Mouse (Mus musculus): Measurements from ENCODE around the gene Rnf145. TPM values are rescaled to one million over a fixed set of nuclear protein-coding genes. Genes with fewer than 3 reads are reported as not detected.

Rnf145 gene
- polyA plus RNA-seq, 1 experiment from 2014 or later, result 123 TPM

DNA sequence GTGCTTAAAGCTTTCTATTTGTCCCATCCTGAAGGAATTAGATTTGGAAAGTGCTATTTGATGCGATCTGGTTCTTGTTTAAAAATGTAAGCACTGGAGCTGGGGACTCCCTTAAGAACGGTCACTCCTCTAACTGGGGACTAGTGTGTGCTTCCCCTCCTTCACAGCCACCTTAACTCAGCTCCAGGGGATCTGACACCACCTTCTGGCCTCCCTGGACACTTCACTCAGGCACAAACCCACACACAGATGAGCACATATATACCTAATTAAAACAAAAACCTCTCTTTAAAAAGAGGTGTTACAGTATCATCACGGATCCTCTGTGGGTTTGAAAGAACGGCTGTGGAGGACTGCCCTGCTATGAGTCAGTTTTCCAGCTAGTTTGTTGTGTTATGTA lies 23.0 kb downstream of the Rnf145 start:
- Histone ChIP-seq H3K9ac (no peak overlapping the region), H3K36me3 (replicated peaks) (peaks cover 9% of the 10 kb centered on the region; the same call in 1 of the 2 replicates), H3K27ac (no peak overlapping the region), H3K4me2 (no peak overlapping the region), H3K4me1 (peaks cover 5% of the 10 kb centered on the region; the same call in 1 of the 2 replicates), H3K4me3 (no peak overlapping the region), H3K9me3 (no peaks in the 10 kb centered on the region), H3K27me3 (replicated peaks) (no peaks in the 10 kb centered on the region)
- no peak for ATAC-seq (replicated peaks)
- WGBS, result 87% methylated on average over 4 of the region's 4 CpGs

DNA sequence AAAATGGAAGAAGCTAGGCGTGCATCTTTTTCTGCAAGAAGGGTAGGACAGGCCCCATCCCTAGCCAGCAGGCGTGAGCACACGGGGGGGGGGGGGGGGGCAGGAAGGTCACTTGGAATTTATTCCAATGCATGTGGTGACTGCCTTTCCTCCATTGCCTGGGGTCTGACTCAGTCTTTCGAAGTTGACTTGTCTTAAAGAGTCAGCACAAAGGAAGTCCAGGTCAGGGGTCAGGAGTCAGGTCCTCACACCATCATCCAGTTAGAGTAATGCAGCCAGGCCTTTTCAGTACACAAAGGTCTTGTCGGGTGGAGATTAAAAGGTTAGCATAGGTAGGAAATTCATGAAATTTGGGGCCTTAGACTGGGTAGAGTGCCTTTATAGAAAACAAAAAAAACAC lies 24.8 kb downstream of the Rnf145 start:
- Histone ChIP-seq H3K27me3 (replicated peaks) (no peaks in the 10 kb centered on the region), H3K4me2 (no peak overlapping the region), H3K4me3 (no peak overlapping the region), H3K9me3 (no peaks in the 10 kb centered on the region), H3K9ac (no peak overlapping the region), H3K27ac (no peak overlapping the region), H3K4me1 (peaks cover 5% of the 10 kb centered on the region; the same call in 1 of the 2 replicates), H3K36me3 (replicated peaks) (peaks cover 11% of the 10 kb centered on the region; the same call in 1 of the 2 replicates)
- no peak for ATAC-seq (replicated peaks)
- WGBS, result 65% methylated on average over 5 of the region's 5 CpGs

DNA sequence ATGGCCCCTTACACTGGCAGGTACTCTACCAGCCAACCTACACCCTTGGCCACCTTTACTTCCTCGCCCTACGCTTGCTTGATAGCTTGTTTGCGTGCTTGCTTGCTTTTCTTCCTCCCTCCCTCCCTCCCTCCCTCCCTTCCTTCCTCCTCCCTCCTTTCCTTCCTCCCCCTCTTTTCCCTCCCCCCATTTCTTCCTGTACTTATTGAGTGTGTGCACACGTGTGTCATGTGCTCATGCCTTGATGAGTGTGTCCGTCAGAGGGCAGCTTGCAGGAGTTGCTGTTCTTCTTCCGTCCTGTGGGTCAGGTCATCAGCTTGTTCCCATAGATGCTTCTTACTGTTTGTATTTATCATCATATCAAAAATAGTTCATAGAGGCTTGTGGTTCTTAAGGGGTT lies 25.2 kb downstream of the Rnf145 start:
- ATAC-seq (replicated peaks), result no peak
- Histone ChIP-seq H3K4me3 (no peak overlapping the region), H3K27ac (no peak overlapping the region), H3K9me3 (no peaks in the 10 kb centered on the region), H3K4me1 (peaks cover 5% of the 10 kb centered on the region; the same call in 1 of the 2 replicates), H3K27me3 (replicated peaks) (no peaks in the 10 kb centered on the region), H3K4me2 (no peak overlapping the region), H3K9ac (no peak overlapping the region), H3K36me3 (replicated peaks) (peaks cover 15% of the 10 kb centered on the region; the same call in 1 of the 2 replicates)
- 87% methylated on average over 6 of the region's 6 CpGs for WGBS

DNA sequence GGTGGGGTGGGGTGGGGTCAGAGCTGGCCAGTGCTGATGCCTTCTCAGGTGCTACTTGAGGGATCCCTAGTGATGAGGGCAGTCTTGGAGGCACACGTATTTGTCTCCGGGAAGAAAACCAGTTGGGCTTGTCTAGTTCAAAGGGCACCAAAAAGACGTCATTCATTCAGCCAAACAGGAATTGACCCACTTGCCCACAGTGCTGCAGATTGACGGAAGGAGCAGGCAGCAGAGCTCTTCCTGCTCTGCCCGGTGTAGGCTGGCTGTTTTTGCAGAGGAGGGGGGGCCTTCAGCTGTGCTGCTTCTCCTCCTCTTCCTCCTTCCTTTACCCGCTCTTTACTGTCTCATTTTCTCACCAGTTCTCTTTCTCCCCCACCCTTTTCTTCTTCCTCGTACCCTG lies 26.4 kb downstream of the Rnf145 start:
- ATAC-seq (replicated peaks), result no peak
- Histone ChIP-seq H3K27me3 (replicated peaks) (no peaks in the 10 kb centered on the region), H3K27ac (no peak overlapping the region), H3K4me2 (no peak overlapping the region), H3K36me3 (replicated peaks) (peaks cover 25% of the 10 kb centered on the region), H3K9ac (no peak overlapping the region), H3K9me3 (no peaks in the 10 kb centered on the region), H3K4me1 (no peaks in the 10 kb centered on the region), H3K4me3 (no peak overlapping the region)
- 74% methylated on average over 7 of the region's 7 CpGs for WGBS

DNA sequence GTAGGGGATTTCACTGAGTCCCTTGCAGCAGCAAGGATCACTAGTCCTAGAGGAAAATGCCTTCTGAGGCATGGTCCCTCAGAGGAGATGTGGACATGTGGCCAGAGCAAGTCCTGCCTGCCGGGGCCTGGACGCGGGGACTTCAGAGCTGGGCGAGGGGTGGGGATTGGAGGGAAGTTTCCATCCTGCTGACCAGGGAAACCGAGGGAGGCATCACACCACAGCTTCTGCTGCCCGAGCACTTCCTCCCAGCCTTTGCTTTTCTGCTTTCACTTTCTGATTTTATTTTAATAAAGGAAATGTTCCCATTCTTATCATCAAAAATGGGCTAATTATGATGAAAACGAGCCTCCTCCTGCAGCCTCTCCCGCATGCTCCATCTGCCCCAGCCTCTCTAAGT lies 27.5 kb downstream of the Rnf145 start:
- ATAC-seq (replicated peaks), result no peak
- Histone ChIP-seq H3K4me1 (no peaks in the 10 kb centered on the region), H3K4me2 (no peak overlapping the region), H3K36me3 (replicated peaks) (peaks cover 35% of the 10 kb centered on the region), H3K9me3 (no peaks in the 10 kb centered on the region), H3K27me3 (replicated peaks) (no peaks in the 10 kb centered on the region), H3K9ac (no peak overlapping the region), H3K4me3 (no peak overlapping the region), H3K27ac (no peak overlapping the region)
- 87% methylated on average over 8 of the region's 8 CpGs for WGBS

DNA sequence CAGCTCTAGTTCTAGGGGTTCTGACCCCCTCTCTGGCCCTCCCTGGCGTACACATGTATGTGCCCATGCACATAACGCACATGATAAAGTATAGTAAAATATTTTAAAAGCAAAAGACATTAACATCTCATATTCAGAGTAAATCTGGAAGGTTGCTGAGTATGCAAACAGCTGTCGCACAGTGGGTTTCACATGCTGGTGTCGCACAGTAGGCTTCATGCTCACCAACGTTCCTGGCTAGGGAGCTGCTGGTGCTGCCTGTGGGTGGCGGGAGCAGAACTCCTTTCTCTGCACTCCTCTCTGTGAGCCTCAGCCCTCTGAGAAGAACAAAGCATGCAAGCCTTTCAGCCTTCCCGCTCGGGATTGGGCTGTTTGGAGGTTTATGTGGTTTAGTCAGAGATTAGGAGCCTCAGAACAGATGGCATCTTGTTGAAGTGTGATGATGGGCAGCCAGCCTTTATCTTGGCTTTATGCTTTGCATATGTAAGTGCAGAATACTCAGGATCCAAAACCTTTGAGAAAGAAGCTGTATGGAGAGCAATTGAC lies 29.0 kb downstream of the Rnf145 start:
- H3K27ac ChIP-seq, result no peak overlapping the region
- H3K9ac ChIP-seq, result no peak overlapping the region
- H3K9me3 ChIP-seq, result no peaks in the 10 kb centered on the region
- no peak overlapping the region for H3K4me2 ChIP-seq
- no peak overlapping the region for H3K4me3 ChIP-seq
- H3K36me3 ChIP-seq (replicated peaks), result peaks cover 48% of the 10 kb centered on the region
- H3K4me1 ChIP-seq, result no peaks in the 10 kb centered on the region
- H3K27me3 ChIP-seq (replicated peaks), result no peaks in the 10 kb centered on the region
- no peak; the same call in 1 of the 2 replicates for ATAC-seq (replicated peaks)
- WGBS, result 55% methylated on average over 8 of the region's 8 CpGs

DNA sequence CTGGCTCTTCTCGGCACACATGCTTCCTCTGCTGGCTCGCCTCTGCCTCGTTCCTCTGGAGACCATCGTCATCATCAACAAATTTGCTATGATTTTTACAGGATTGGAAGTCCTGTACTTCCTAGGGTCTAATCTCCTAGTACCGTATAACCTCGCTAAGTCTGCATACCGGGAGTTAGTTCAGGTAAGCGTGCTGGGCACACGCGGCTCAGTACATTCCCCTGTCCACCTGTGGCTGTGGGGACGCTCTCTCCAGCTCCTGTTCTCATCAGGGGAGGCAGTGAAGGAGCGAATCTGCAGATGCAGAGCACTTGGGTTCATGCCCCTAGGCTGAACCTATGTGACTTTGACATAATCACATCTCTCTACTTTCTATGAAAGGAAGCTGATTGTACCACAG lies 30.1 kb downstream of the Rnf145 start:
- peaks cover 58% of the 10 kb centered on the region for H3K36me3 ChIP-seq (replicated peaks)

DNA sequence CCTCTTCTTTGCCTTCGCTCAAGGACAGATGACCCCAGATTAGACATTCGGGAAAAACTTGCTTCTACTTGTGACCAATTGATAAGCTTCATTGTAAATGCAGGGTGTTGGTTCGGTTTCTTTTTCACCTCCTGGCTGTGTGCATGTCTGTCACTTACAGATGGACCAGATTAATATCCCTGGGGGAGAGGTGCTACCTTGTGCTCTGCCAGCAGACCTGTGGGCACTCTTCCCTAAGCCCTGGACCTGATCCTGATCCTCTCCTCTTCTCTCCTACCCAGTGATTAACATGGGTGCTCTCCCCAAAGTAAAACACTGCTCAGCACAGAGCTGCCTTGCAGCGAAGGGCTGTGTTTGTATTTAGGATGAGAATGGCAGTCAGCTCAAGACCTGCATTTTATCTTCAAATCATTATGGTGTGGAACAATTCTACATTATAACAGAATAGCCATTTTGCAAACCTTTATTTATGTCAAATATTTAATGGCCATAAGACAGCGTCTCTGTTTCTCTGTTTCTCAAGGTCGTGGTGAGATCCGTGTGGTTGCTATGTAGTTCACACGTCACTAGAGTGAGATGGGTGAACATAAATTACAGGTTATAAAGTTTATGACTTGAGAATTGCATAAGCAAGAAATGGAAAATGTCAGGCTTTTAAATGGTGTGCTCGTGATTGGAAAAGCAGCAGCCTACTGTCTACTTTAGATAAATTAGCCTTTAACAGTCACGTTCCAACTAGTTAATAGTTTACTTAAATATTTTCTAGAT lies 30.9 kb downstream of the Rnf145 start:
- H3K9ac ChIP-seq, result no peak overlapping the region
- no peaks in the 10 kb centered on the region for H3K27me3 ChIP-seq (replicated peaks)
- peaks cover 55% of the 10 kb centered on the region for H3K36me3 ChIP-seq (replicated peaks)
- no peak overlapping the region for H3K4me2 ChIP-seq
- H3K9me3 ChIP-seq, result no peaks in the 10 kb centered on the region
- 95% methylated on average over 10 of the region's 10 CpGs for WGBS
- no peak overlapping the region for H3K27ac ChIP-seq
- no peak for ATAC-seq (replicated peaks)
- 0 out of 2 replicates have a peak, but pooled peaks cover 3% of the 10 kb centered on the region for H3K4me1 ChIP-seq
- no peak overlapping the region for H3K4me3 ChIP-seq

More for the DNA sequence above, 30.1 kb downstream of the Rnf145 start:
- H3K4me2 ChIP-seq, result no peak overlapping the region
- WGBS, result 95% methylated on average over 12 of the region's 12 CpGs
- H3K27ac ChIP-seq, result no peak overlapping the region
- H3K27me3 ChIP-seq (replicated peaks), result no peaks in the 10 kb centered on the region
- no peaks in the 10 kb centered on the region for H3K4me1 ChIP-seq
- no peak overlapping the region for H3K4me3 ChIP-seq
- no peaks in the 10 kb centered on the region for H3K9me3 ChIP-seq
- no peak for ATAC-seq (replicated peaks)
- H3K9ac ChIP-seq, result no peak overlapping the region

DNA sequence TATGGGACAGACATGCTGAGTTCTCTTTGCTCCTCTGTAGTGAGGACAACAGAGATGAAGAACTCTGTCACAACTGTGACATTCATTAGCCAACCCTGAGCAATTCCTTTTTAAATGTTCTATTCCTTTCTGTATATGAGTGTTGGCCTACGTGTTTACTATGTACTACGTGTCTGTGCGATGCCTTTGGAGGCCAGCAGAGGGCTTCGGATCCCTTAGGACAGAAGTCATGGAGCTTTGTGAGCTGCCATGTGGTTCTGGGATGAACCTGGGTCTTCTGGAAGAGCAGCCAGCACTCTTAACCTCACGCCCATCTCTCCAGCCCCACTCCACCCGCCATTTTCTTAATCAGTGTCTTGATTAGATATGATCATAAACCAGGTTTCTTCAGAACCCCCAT lies 32.2 kb downstream of the Rnf145 start:
- H3K36me3 ChIP-seq (replicated peaks), result peaks cover 53% of the 10 kb centered on the region
- no peak overlapping the region for H3K4me2 ChIP-seq
- no peak overlapping the region for H3K27ac ChIP-seq
- ATAC-seq (replicated peaks), result no peak
- 93% methylated on average over 6 of the region's 6 CpGs for WGBS
- no peaks in the 10 kb centered on the region for H3K9me3 ChIP-seq
- H3K4me3 ChIP-seq, result no peak overlapping the region
- no peaks in the 10 kb centered on the region for H3K27me3 ChIP-seq (replicated peaks)
- no peak overlapping the region for H3K9ac ChIP-seq
- H3K4me1 ChIP-seq, result 0 out of 2 replicates have a peak, but pooled peaks cover 3% of the 10 kb centered on the region

DNA sequence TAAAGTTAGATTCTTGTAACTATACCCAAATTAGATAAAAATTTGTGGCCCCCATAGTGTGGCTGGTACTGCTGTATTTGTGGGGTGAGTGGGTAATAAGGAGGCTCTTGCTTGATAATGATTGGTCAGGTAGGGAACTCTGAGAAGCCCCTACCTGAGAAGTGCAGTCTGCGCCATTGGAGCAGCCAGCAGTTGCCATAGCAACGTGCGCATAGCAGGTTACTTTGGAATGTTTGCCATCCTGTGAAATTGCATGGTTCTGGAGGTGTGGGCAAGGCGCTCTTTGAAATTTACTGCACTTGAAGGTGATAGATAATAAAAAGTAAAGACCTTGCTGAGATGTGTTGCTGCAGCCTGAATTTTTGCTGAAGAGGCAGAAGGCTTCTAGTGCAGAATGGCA lies 35.6 kb downstream of the Rnf145 start:
- peaks cover 49% of the 10 kb centered on the region for H3K36me3 ChIP-seq (replicated peaks)

DNA sequence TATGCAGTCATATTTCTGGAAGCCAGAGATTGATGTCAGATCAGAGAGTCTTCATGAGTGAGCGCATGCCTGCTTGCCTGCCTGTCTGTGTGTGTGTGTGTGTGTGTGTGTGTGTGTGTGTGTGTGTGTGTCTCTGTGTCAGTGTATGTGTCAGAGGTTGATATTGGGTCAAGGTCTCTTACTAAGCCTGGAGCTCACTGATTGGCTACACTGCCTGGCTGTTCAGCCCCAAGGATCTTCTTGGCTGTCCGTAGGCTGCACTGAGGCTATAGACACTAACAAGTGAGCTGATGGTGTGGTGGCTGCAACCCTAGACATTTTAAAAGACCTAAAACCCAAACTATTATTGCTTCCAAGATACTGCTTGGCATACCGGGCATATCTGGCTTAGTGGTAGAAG lies 39.8 kb downstream of the Rnf145 start:
- Histone ChIP-seq H3K9me3 (no peaks in the 10 kb centered on the region), H3K4me2 (no peak overlapping the region), H3K36me3 (replicated peaks) (peaks cover 26% of the 10 kb centered on the region; the same call in 1 of the 2 replicates), H3K4me3 (no peak overlapping the region), H3K27ac (no peak overlapping the region), H3K27me3 (replicated peaks) (no peaks in the 10 kb centered on the region), H3K9ac (no peak overlapping the region), H3K4me1 (0 out of 2 replicates have a peak, but pooled peaks cover 3% of the 10 kb centered on the region)
- no peak for ATAC-seq (replicated peaks)
- 91% methylated on average over 3 of the region's 3 CpGs for WGBS

More for the DNA sequence above, 35.6 kb downstream of the Rnf145 start:
- Histone ChIP-seq H3K9ac (no peak overlapping the region), H3K27me3 (replicated peaks) (no peaks in the 10 kb centered on the region), H3K4me1 (0 out of 2 replicates have a peak, but pooled peaks cover 3% of the 10 kb centered on the region), H3K9me3 (no peaks in the 10 kb centered on the region), H3K27ac (no peak overlapping the region), H3K4me3 (no peak overlapping the region), H3K4me2 (no peak overlapping the region)
- WGBS, result 82% methylated on average over 4 of the region's 4 CpGs
- ATAC-seq (replicated peaks), result peak; percentile 73

DNA sequence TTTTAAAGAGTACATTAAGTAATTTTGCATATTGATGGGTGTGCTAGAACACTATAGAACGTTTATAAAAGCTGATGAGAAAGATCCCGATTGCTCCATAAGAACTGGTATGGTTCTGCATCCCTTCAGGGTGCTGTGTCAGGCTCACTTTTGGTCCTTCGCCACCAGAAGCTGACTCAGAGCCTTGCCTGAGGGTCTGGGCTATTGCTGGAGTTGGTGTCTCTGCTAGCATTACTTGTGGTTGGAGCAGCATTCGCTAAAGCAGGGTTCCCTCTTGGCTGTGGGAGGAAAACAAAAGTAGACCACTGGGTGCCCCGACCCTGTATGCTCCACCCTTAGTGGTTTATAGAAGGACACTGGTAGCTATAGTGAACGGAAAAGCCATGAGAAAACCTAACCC lies 40.7 kb downstream of the Rnf145 start:
- 89% methylated on average over 6 of the region's 6 CpGs for WGBS
- H3K27ac ChIP-seq, result no peak overlapping the region
- 0 out of 2 replicates have a peak, but pooled peaks cover under 1% of the 10 kb centered on the region for H3K4me1 ChIP-seq
- H3K36me3 ChIP-seq (replicated peaks), result peaks cover 31% of the 10 kb centered on the region; the same call in 1 of the 2 replicates
- no peak overlapping the region for H3K9ac ChIP-seq
- no peaks in the 10 kb centered on the region for H3K9me3 ChIP-seq
- ATAC-seq (replicated peaks), result no peak
- no peaks in the 10 kb centered on the region for H3K27me3 ChIP-seq (replicated peaks)
- no peak overlapping the region for H3K4me3 ChIP-seq
- H3K4me2 ChIP-seq, result no peak overlapping the region

Data from midbrain, embryonic 15.5 days (tissue).